In the genomic region with DNA sequence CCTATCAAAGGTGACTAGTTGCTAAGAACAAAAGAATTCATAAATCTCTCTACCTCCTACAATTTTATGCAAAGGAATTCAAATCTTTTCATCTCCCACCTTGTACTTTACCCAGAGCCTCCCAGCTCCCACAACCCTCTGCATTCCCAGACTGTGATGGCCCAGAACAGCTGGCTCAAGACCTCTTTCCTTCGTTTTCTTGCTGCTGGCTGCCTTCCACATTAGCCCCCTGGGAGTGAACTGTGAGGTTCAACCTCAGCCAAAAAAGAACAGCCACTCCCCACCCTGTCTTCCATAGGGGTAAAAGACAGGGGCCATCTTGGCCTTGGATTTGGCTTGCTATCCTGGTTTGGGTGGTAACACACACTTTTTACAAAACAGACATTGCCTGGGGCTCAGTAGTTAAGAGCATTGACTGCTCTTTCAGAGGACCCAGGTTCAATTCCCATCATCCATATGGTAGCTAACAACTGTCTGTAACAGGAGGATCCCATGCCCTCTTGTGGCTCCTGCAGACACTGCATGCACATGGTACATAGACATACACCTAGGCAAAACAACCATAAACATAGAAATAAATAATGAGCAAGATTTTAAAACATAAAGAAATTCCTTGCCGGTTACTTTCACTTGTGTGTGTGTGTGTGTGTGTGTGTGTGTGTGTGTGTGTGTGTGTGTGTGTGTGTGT, we compare ENCODE assay signal across 12 mouse cellular contexts. TPM values are rescaled to one million over a fixed set of nuclear protein-coding genes. Genes with fewer than 3 reads are reported as not detected.
DNase-seq lines count a peak whose midpoint lies in the region; ATAC-seq and TF ChIP-seq lines count a peak whose summit lies in the region.
"Had no signal": no experiment of that assay in that cellular context is flagged by ENCODE, and none has a peak within 500 bp of the region (broad histone marks: within the 10 kb centered on the region; RNA-seq: fewer than 3 reads in every experiment).

No protein-coding gene starts in this region.

- no peaks in the 10 kb centered on the region for H3K27me3 ChIP-seq in CH12.LX (replicated peaks)
- H3K27me3 ChIP-seq in embryonic facial prominence, embryonic 10.5 days (replicated peaks; ENCODE audit: low read depth, poor library complexity, severe bottlenecking) = no peaks in the 10 kb centered on the region
- H3K27me3 ChIP-seq: heart, embryonic 13.5 days; megakaryocyte, embryonic 14.5 days; neural tube, embryonic 15.5 days had no signal

- no peak overlapping the region for H3K9ac ChIP-seq in CH12.LX (ENCODE audit: insufficient read depth, low read depth)
- H3K9ac ChIP-seq: heart, embryonic 13.5 days; neural tube, embryonic 15.5 days had no signal

- peak; percentile 48 to 55 for DNase-seq in cerebellum, postnatal 10 days
- no peak for DNase-seq in cerebellum, postnatal 4 days (ENCODE audit: low spot score in 2 of 2)
- peak; percentile 32 for DNase-seq in left cerebral cortex, postnatal 4 days
- DNase-seq in left cerebral cortex, adult 18-20 months (ENCODE audit: low spot score in 2 of 2) = no peak
- DNase-seq in CH12.LX (ENCODE audit: extremely low read depth) = no peak
- DNase-seq in gastrocnemius, postnatal 25 days = peak; percentile 30
- no peak for DNase-seq in embryonic facial prominence, embryonic 10.5 days (ENCODE audit: low spot score)

- no peaks in the 10 kb centered on the region for H3K79me2 ChIP-seq in CH12.LX (replicated peaks; ENCODE audit: control insufficient read depth, extremely low read depth, insufficient read depth, poor library complexity, severe bottlenecking)

- no peak for TF ChIP-seq EP300 in CH12.LX (IDR thresholded peaks at IDR 0.05; ENCODE audit: low read length)

- peaks cover 4 to 10% of the 10 kb centered on the region in 2 experiments; a peak in 2 of 4 replicates for H3K4me1 ChIP-seq in CH12.LX (ENCODE audit: control insufficient read depth in 1 of 2, insufficient read depth in 2 of 2)
- peaks cover 34% of the 10 kb centered on the region for H3K4me1 ChIP-seq in embryonic facial prominence, embryonic 10.5 days

- peak; percentile 0 for TF ChIP-seq RAD21 in CH12.LX (IDR thresholded peaks at IDR 0.05; ENCODE audit: low read depth, low read length)

- no peak overlapping the region for H3K4me2 ChIP-seq in CH12.LX (ENCODE audit: insufficient read depth, low read depth, poor library complexity, severe bottlenecking)
- H3K4me2 ChIP-seq: heart, embryonic 13.5 days; neural tube, embryonic 15.5 days had no signal

- intact Hi-C loops in left cerebral cortex, postnatal 4 days (cut with DNase I) = no loop called here

- 89% methylated on average over 2 of the region's 2 CpGs for WGBS in embryonic facial prominence, embryonic 10.5 days

- peaks cover 0 to 40% of the 10 kb centered on the region in 2 experiments for H3K36me3 ChIP-seq in CH12.LX (replicated peaks in 1 of 2; ENCODE audit: control insufficient read depth in 1 of 2, insufficient read depth in 1 of 2, low read length in 1 of 2)
- no peaks in the 10 kb centered on the region for H3K36me3 ChIP-seq in embryonic facial prominence, embryonic 10.5 days (replicated peaks)
- H3K36me3 ChIP-seq: neural tube, embryonic 15.5 days had no signal

- dilution Hi-C loops in CH12.LX (cut with MboI; ENCODE audit: extremely low pct_ligation_motif_present, extremely low pct_unique_long_range_greater_than_20kb, low sequenced_read_pairs) = no loop called here

- in situ Hi-C loops in CH12.LX (cut with MboI; ENCODE audit: low pct_ligation_motif_present, low pct_unique_long_range_greater_than_20kb, low sequenced_read_pairs) = loop anchor here (25.0 kb wide), 1 partner anchor 407 kb away; no protein-coding TSS in a partner anchor

- H3K9me3 ChIP-seq in CH12.LX (replicated peaks; ENCODE audit: low read length) = no peaks in the 10 kb centered on the region
- H3K9me3 ChIP-seq in embryonic facial prominence, embryonic 10.5 days = no peaks in the 10 kb centered on the region
- H3K9me3 ChIP-seq: G1E; heart, embryonic 13.5 days; megakaryocyte, embryonic 14.5 days; neural tube, embryonic 15.5 days had no signal

- no peak overlapping the region for H3K27ac ChIP-seq in CH12.LX (ENCODE audit: insufficient read depth, low read depth)
- H3K27ac ChIP-seq in embryonic facial prominence, embryonic 10.5 days (replicated peaks) = no peak overlapping the region
- H3K27ac ChIP-seq: heart, embryonic 13.5 days; neural tube, embryonic 15.5 days had no signal

- no peak for TF ChIP-seq POLR2A in CH12.LX (IDR thresholded peaks at IDR 0.05; ENCODE audit: low read depth, low read length)

- no peak overlapping the region for H3K4me3 ChIP-seq in CH12.LX (replicated peaks in 1 of 3; ENCODE audit: low read depth in 2 of 3, low read length in 2 of 3, poor library complexity in 1 of 3)
- H3K4me3 ChIP-seq in embryonic facial prominence, embryonic 10.5 days = no peak overlapping the region
- H3K4me3 ChIP-seq: heart, embryonic 13.5 days; neural tube, embryonic 15.5 days had no signal

- no peak for ATAC-seq in activated CD4-positive, CD25-positive, alpha-beta regulatory T cell, adult 4 months

- TF ChIP-seq CTCF in CH12.LX (conservative IDR thresholded peaks at IDR 0.05 in 1 of 2, IDR thresholded peaks at IDR 0.05 in 1 of 2; ENCODE audit: low read depth in 2 of 2, low read length in 2 of 2) = peak; percentile 15 to 44; a peak in 2 of 4 replicates

TF ChIP-seq in CH12.LX, 34 proteins besides CTCF, POLR2A, EP300 and RAD21:
- no peak for TF ChIP-seq ELF1 (IDR thresholded peaks at IDR 0.05; ENCODE audit: low read depth, low read length)
- TF ChIP-seq MAZ (IDR thresholded peaks at IDR 0.05; ENCODE audit: low read depth, low read length) = no peak
- TF ChIP-seq MYC (IDR thresholded peaks at IDR 0.05; ENCODE audit: low read depth, low read length) = no peak
- TF ChIP-seq MXI1 (IDR thresholded peaks at IDR 0.05; ENCODE audit: low read depth, low read length) = no peak
- TF ChIP-seq NRF1 (IDR thresholded peaks at IDR 0.05; ENCODE audit: low read depth, low read length) = no peak
- TF ChIP-seq SMC3 (IDR thresholded peaks at IDR 0.05; ENCODE audit: low read depth, low read length) = no peak
- no peak for TF ChIP-seq ETS1 (conservative IDR thresholded peaks at IDR 0.05; ENCODE audit: low read depth, low read length)
- TF ChIP-seq UBTF (IDR thresholded peaks at IDR 0.05; ENCODE audit: low read depth, low read length) = no peak
- no peak for TF ChIP-seq HCFC1 (IDR thresholded peaks at IDR 0.05; ENCODE audit: low read depth, low read length)
- no peak for TF ChIP-seq MEF2A (IDR thresholded peaks at IDR 0.05; ENCODE audit: borderline replicate concordance, low read depth, low read length)
- no peak for TF ChIP-seq BHLHE40 (IDR thresholded peaks at IDR 0.05; ENCODE audit: low read depth, low read length)
- TF ChIP-seq PAX5 (IDR thresholded peaks at IDR 0.05; ENCODE audit: low read length) = no peak
- no peak for TF ChIP-seq E2F4 (IDR thresholded peaks at IDR 0.05; ENCODE audit: insufficient replicate concordance, low read depth, low read length)
- TF ChIP-seq ZNF384 (IDR thresholded peaks at IDR 0.05; ENCODE audit: low read depth, low read length) = no peak
- no peak for TF ChIP-seq ZKSCAN1 (IDR thresholded peaks at IDR 0.05; ENCODE audit: borderline replicate concordance, low read depth, low read length)

RNA-seq across cellular contexts. Expression of gene Ralb, which starts 10.4 kb away (rescaled TPM):
- 10 to 100 TPM; 42.5 to 43.0 TPM for total RNA-seq in left cerebral cortex, postnatal 4 days (2021)
- 10 to 100 TPM; 23.0 to 23.9 TPM for total RNA-seq in left cerebral cortex, adult 18-20 months (2021)
- total RNA-seq in CH12.LX (2012; rRNA removed) = 18.1 and 18.2 TPM in 2 replicates
- total RNA-seq in CH12.LX (2014; rRNA removed) = 25.6 and 28.7 TPM in 2 replicates
- polyA plus RNA-seq in CH12.LX (2012; ENCODE audit: insufficient read length, low read depth) = 22.9 and 23.8 TPM in 2 replicates
- total RNA-seq in gastrocnemius, postnatal 25 days (2021) = 10 to 100 TPM in 1 of 2 experiments, 1 to 10 TPM in 1; 7.7 to 10.4 TPM
- polyA plus RNA-seq in embryonic facial prominence, embryonic 10.5 days (2016; fragmentation: Nextera tagmentation; extraction: Ambion mirVana) = 103 and 113 TPM in 2 replicates
- 10 to 100 TPM; 12.2 to 14.2 TPM for polyA plus RNA-seq in activated CD4-positive, CD25-positive, alpha-beta regulatory T cell, adult 4 months (2017; shearing (Covaris generic))

RNA-seq across cellular contexts. Expression of gene Tmem185b, which starts 31.8 kb away (rescaled TPM):
- 10 to 100 TPM; 14.1 to 15.3 TPM for total RNA-seq in left cerebral cortex, postnatal 4 days (2021)
- 10 to 100 TPM; 15.6 to 18.2 TPM for total RNA-seq in left cerebral cortex, adult 18-20 months (2021)
- total RNA-seq in CH12.LX (2012; rRNA removed) (13.8 and 14.9 TPM in 2 replicates), CH12.LX (2014; rRNA removed) (12.9 and 13.4 TPM in 2 replicates)
- polyA plus RNA-seq in CH12.LX (2012; ENCODE audit: insufficient read length, low read depth) = 11.7 TPM in 2 replicates
- total RNA-seq in gastrocnemius, postnatal 25 days (2021) = 1 to 10 TPM; 3.7 to 4.3 TPM
- polyA plus RNA-seq in embryonic facial prominence, embryonic 10.5 days (2016; fragmentation: Nextera tagmentation; extraction: Ambion mirVana) = 20.7 and 21.0 TPM in 2 replicates
- polyA plus RNA-seq in activated CD4-positive, CD25-positive, alpha-beta regulatory T cell, adult 4 months (2017; shearing (Covaris generic)) = 10 to 100 TPM; 17.3 to 18.4 TPM

Comparison
In these comparisons a context has a peak if more than half of its experiments do, and no peak if none do; other contexts are left out.
1. DNase-seq: peak in cerebellum, postnatal 10 days (2 of 2), left cerebral cortex, postnatal 4 days (single experiment) and gastrocnemius, postnatal 25 days (single experiment); none in cerebellum, postnatal 4 days (0 of 2), left cerebral cortex, adult 18-20 months (0 of 2), CH12.LX (single experiment) and embryonic facial prominence, embryonic 10.5 days (single experiment).